Mouse (Mus musculus) cerebellum, adult 2 months (tissue): ENCODE data around the gene Dclk2. TPM values are rescaled to one million over a fixed set of nuclear protein-coding genes. Genes with fewer than 3 reads are reported as not detected.
A peak's percentile ranks its signal among the peaks of the same experiment; 100 is the strongest.

Source experiments
- DNase-seq, 2 experiments: peaks; one replicate each; pipeline ENCODE4 v3.0.0; 2021
- H3K27ac ChIP-seq: fragments of 200-500 bp; 2 replicates; pipeline ENCODE4 v1.5.1; 2012; ENCODE audit warnings: low read length, control low read depth, inconsistent platforms; ENCODE audit not compliant: insufficient read depth
- H3K27me3 ChIP-seq: fragments of 200-500 bp; 2 replicates; pipeline ENCODE4 v1.6.1; 2012; ENCODE audit warnings: inconsistent platforms, mild to moderate bottlenecking, low read length, moderate library complexity; ENCODE audit not compliant: control insufficient read depth, insufficient read depth
- H3K4me1 ChIP-seq: fragments of 200-500 bp; 2 replicates; pipeline ENCODE4 v1.6.1; 2011; ENCODE audit warnings: low read length; ENCODE audit not compliant: control insufficient read depth, insufficient read depth
- H3K4me3 ChIP-seq: fragments of 200-500 bp; replicated peaks from 2 replicates; pipeline ENCODE3; 2011; ENCODE audit warnings: mild to moderate bottlenecking, low read depth, low read length, control low read depth; ENCODE audit not compliant: insufficient read depth
- CTCF ChIP-seq: fragments of 200-500 bp; IDR thresholded peaks from 2 replicates; pipeline ENCODE4 v1.5.1; 2011; ENCODE audit warnings: low read depth, mild to moderate bottlenecking, control low read depth, low read length, moderate library complexity, borderline replicate concordance; ENCODE audit not compliant: insufficient read depth
- POLR2A ChIP-seq: fragments of 200-500 bp; IDR thresholded peaks from 2 replicates; pipeline ENCODE4 v1.6.1; 2011; ENCODE audit warnings: low read length, control low read depth, borderline replicate concordance; ENCODE audit not compliant: insufficient read depth
- WGBS: fragments of 180-500 bp; shearing (Covaris S2); methylation state at CpG from one replicate; pipeline ENCODE4 v1.1.7; 2018; 5-methylcytosine and 5-hydroxymethylcytosine counted together
- polyA plus RNA-seq: library from polyadenylated mRNA; depleted of rRNA; stranded (reverse); fragments of >200 nt; gene quantifications from 2 replicates; pipeline ENCODE4 v1.2.3, GENCODE M21; 2012

Dclk2 gene
- polyA plus RNA-seq, 1 experiment, result 59.5 TPM

GRCm38 (mm10) chr3:86779704-86780103 lies 140.9 kb downstream of the Dclk2 start:
- no peaks in the 10 kb centered on the region for H3K27me3 ChIP-seq
- no peaks in the 10 kb centered on the region for H3K4me1 ChIP-seq
- 67% methylated on average over 4 of the region's 4 CpGs for WGBS
- DNase-seq, result no peak
- no peak overlapping the region for H3K27ac ChIP-seq
- H3K4me3 ChIP-seq, result no peak overlapping the region
- TF ChIP-seq CTCF (peak; percentile 43), POLR2A (no peak)

GRCm38 (mm10) chr3:86775444-86775828 lies 145.2 kb downstream of the Dclk2 start:
- no peaks in the 10 kb centered on the region for H3K4me1 ChIP-seq
- no peak for TF ChIP-seq POLR2A
- no peak for TF ChIP-seq CTCF
- H3K4me3 ChIP-seq, result no peak overlapping the region
- H3K27ac ChIP-seq, result no peak overlapping the region
- no peaks in the 10 kb centered on the region for H3K27me3 ChIP-seq
- 45% methylated on average over 6 of the region's 6 CpGs for WGBS
- DNase-seq, result no peak

- TF ChIP-seq POLR2A (no peak), CTCF (no peak)
- DNase-seq, result no peak
- Histone ChIP-seq H3K27ac (no peak overlapping the region), H3K4me1 (no peaks in the 10 kb centered on the region), H3K27me3 (no peaks in the 10 kb centered on the region), H3K4me3 (no peak overlapping the region)
- 42% methylated on average over 14 of the region's 14 CpGs for WGBS
These were observed 145.8 kb downstream of the Dclk2 start for GRCm38 (mm10) chr3:86774566-86775443.

DNA sequence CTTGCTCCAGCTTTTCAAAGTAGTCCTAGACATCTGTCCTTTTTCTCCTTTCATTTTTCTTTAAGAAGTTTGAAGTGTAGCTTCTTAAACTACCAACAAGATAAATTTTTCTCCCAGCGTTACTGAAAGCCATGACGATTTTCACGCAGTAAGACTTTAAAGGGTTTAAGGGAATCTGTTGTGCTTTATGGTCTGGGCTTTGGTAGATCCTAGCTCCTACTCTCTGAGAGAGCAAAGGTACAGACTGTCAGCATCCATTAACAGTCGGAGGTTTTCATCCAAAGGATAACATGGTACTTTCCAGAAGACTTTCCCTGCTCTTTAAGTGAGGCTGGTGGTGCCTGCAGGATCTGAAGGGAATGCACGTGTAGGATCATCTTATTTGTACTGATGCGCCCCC lies 151.7 kb downstream of the Dclk2 start:
- H3K4me1 ChIP-seq, result no peaks in the 10 kb centered on the region
- WGBS, result 62% methylated on average over 6 of the region's 6 CpGs
- DNase-seq, result no peak
- H3K27ac ChIP-seq, result no peak overlapping the region
- H3K27me3 ChIP-seq, result no peaks in the 10 kb centered on the region
- TF ChIP-seq POLR2A, result no peak
- no peak overlapping the region for H3K4me3 ChIP-seq

DNA sequence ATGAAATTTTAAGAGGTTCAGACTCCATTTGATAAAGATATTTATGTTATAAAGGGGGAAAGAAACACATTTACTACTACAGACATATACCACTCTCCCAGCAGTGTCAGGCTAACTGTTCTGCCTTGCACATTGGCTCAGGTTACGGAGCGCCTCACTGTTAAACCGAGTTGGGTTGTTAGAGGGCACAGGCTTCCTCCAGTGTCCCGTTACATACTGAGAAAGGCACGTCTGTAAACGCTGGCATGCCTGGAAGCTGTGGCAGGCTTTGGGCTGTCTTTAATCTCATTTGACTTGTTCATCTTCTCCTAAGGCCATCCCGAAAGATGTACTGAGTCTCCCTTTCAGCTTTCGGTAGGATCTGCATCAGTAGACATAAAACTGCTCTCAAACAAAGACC lies 152.1 kb downstream of the Dclk2 start:
- H3K4me3 ChIP-seq, result no peak overlapping the region
- H3K27me3 ChIP-seq, result no peaks in the 10 kb centered on the region
- no peaks in the 10 kb centered on the region for H3K4me1 ChIP-seq
- WGBS, result 50% methylated on average over 8 of the region's 8 CpGs
- H3K27ac ChIP-seq, result no peak overlapping the region
- no peak for TF ChIP-seq CTCF
- no peak for TF ChIP-seq POLR2A
- DNase-seq, result no peak

DNA sequence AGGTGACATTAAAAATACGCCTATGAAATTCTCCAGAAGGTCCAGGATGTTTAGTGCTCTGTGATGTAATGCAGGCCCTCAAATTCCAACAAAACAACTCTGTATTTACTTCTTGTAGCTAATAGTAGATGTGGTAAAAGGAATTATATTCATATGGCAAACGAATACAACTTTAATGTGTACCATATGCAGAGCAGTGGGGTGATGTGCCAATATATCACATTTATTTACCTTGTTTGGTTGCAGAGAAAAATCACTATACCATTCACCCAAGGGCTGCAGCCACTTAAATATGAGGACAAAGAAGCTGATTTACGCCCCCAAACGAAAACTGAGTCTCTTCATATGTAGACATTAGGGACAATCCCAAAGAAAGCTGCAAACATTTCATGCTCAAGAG lies 158.2 kb downstream of the Dclk2 start:
- DNase-seq, result no peak
- no peak overlapping the region for H3K27ac ChIP-seq
- no peak overlapping the region for H3K4me3 ChIP-seq
- TF ChIP-seq CTCF, result no peak
- no peak for TF ChIP-seq POLR2A
- no peaks in the 10 kb centered on the region for H3K27me3 ChIP-seq
- WGBS, result 96% methylated on average over 4 of the region's 4 CpGs
- H3K4me1 ChIP-seq, result no peaks in the 10 kb centered on the region

DNA sequence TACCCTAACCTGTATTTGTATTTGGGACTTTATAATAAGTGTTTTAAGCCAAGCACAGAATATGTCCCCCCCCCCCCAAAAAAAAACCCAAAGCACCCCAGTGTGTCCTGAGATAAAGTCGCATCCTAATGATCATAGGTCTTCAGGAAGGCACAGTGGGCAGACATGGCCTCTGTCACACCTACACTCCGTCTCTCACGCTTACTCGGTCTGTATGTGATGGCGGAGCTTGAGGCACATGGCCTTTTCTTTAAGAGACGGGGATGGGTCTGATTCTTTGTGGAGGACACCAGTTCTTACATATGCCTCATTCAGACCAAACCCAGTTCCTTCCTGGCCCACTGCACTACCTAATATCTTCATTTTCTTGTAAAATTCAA lies 158.6 kb downstream of the Dclk2 start:
- DNase-seq, result no peak
- 96% methylated on average over 6 of the region's 6 CpGs for WGBS
- TF ChIP-seq POLR2A (no peak), CTCF (no peak)
- H3K4me3 ChIP-seq, result no peak overlapping the region
- no peak overlapping the region for H3K27ac ChIP-seq
- no peaks in the 10 kb centered on the region for H3K27me3 ChIP-seq
- no peaks in the 10 kb centered on the region for H3K4me1 ChIP-seq
